Mouse (Mus musculus) liver, embryonic 14.5 days (tissue): ENCODE results near the gene Tnrc6c.

ENCODE experiments used
- CTCF ChIP-seq: IDR thresholded peaks from 2 replicates; pipeline ENCODE4 v1.5.1; 2016; ENCODE audit warnings: antibody characterized with exemption, low read depth, control low read depth
- EP300 ChIP-seq: IDR thresholded peaks from 2 replicates; pipeline ENCODE4 v1.6.1; 2016; ENCODE audit warnings: antibody characterized with exemption, low read depth

DNA sequence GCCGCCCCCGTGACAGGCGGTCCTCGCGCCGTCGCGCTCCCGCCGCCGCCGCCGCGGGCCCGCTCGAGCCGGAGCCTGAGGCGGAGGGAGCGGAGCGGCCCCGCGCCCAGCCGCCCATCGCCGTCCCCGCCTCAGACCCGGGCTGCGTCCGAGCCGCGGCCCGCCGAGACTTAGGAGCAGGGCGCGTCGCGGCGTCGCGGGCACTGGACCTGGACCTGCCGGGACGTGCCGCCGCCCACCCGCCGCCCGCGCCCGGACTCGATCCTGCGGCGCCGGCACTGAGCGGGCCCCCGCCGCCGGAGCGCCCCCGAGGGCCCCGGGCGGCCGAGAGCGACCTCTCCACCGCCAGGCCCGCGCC lies 824 bp downstream of the Tnrc6c start:
- TF ChIP-seq CTCF (no peak), EP300 (no peak)
